Mouse (Mus musculus) spleen, adult 2 months (tissue): Measurements from ENCODE around the gene Wdr78. TPM values are rescaled to one million over a fixed set of nuclear protein-coding genes. Genes with fewer than 3 reads are reported as not detected.

Experiments used
- DNase-seq, 2 experiments: peaks; one replicate each; pipeline versions ENCODE4 v3.0.0 to v3.0.0-alpha.2; 2012 to 2021; ENCODE audit warnings: low spot score in 2 of 2, low read depth in 1 of 2
- H3K27ac ChIP-seq: fragments of 200-500 bp; 2 replicates; pipeline ENCODE4 v1.5.1; 2012; ENCODE audit warnings: low read length, inconsistent platforms; ENCODE audit not compliant: insufficient read depth
- H3K27me3 ChIP-seq: fragments of 200-500 bp; 2 replicates; pipeline ENCODE4 v1.6.1; 2012; ENCODE audit warnings: mild to moderate bottlenecking, moderate library complexity, low read length, inconsistent platforms; ENCODE audit not compliant: control insufficient read depth, insufficient read depth
- H3K36me3 ChIP-seq: fragments of 200-500 bp; 2 replicates; pipeline ENCODE4 v1.6.1; 2012; ENCODE audit warnings: mild to moderate bottlenecking, low read length, inconsistent platforms; ENCODE audit not compliant: control insufficient read depth, insufficient read depth
- H3K4me1 ChIP-seq: fragments of 200-500 bp; 2 replicates; pipeline ENCODE4 v1.6.1; 2011; ENCODE audit warnings: inconsistent platforms; ENCODE audit not compliant: control insufficient read depth, insufficient read depth, insufficient read length
- H3K4me3 ChIP-seq: fragments of 200-500 bp; 2 replicates; pipeline ENCODE4 v1.5.1; 2011; ENCODE audit warnings: mild to moderate bottlenecking, inconsistent platforms; ENCODE audit not compliant: insufficient read depth, insufficient read length; ENCODE audit errors: extremely low read depth
- CTCF ChIP-seq: fragments of 200-500 bp; IDR thresholded peaks from 2 replicates; pipeline ENCODE4 v1.5.1; 2011; ENCODE audit warnings: mild to moderate bottlenecking, inconsistent platforms; ENCODE audit not compliant: insufficient read depth, insufficient read length, insufficient replicate concordance; ENCODE audit errors: extremely low read depth
- POLR2A ChIP-seq: fragments of 200-500 bp; IDR thresholded peaks from 2 replicates; pipeline ENCODE4 v1.6.1; 2011; ENCODE audit warnings: low read depth, low read length, inconsistent platforms
- WGBS: fragments of 180-500 bp; shearing (Covaris S2); methylation state at CpG from one replicate; pipeline ENCODE4 v1.1.7; 2018; 5-methylcytosine and 5-hydroxymethylcytosine counted together
- polyA plus RNA-seq: library from polyadenylated mRNA; depleted of rRNA; stranded (reverse); fragments of >200 nt; gene quantifications from 2 replicates; pipeline ENCODE4 v1.2.3, GENCODE M21; 2012

Wdr78 gene
- polyA plus RNA-seq, 1 experiment, result 0.57 TPM

DNA sequence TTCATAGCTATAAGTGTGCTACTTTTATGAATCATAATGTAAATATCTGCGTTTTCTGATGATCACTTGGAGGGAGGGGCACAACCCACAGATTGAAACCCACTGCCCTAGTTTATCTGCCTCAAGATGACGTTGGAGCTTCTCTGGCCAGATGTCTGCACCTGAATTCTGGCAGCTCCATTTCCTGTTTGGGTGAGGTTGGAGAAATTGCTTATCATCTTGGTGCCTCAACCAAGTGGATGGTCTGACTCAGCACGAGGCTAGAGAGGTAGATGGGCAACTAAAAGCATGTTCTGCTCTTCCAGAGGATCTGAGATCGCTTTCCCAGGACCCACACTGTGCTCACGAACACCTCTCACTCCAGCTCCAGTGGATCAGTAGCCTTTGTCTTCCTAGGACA lies 49.4 kb downstream of the Wdr78 start:
- DNase-seq, result no peak
- TF ChIP-seq CTCF, result no peak
- no peak for TF ChIP-seq POLR2A
- 49% methylated on average over 5 of the region's 5 CpGs for WGBS
- H3K4me3 ChIP-seq, result no peak overlapping the region
- no peaks in the 10 kb centered on the region for H3K36me3 ChIP-seq
- H3K27me3 ChIP-seq, result no peaks in the 10 kb centered on the region
- no peak overlapping the region for H3K27ac ChIP-seq
- no peaks in the 10 kb centered on the region for H3K4me1 ChIP-seq

DNA sequence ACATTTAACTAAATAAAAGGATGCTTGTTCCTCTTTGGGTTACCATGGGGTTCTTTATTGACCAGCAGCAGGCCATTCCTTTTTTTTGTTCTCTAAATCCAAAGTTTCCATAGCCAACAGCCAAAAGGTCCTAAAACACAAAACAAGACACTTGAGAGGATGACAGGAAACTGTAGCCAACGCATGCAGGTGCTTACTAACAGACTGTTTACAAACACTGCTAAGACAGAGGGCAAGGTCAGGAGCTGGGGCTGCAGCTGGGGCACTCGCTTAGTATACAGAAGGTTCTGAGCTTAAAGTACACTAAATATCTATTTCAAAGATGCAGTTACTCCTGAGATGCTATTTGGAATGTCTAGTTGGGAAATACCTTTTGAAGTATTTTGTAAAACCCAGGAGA lies 49.9 kb downstream of the Wdr78 start:
- no peak overlapping the region for H3K4me3 ChIP-seq
- H3K4me1 ChIP-seq, result no peaks in the 10 kb centered on the region
- no peak for DNase-seq
- no peak overlapping the region for H3K27ac ChIP-seq
- no peaks in the 10 kb centered on the region for H3K27me3 ChIP-seq
- WGBS, result 73% methylated on average over 2 of the region's 2 CpGs
- TF ChIP-seq CTCF (no peak), POLR2A (no peak)
- H3K36me3 ChIP-seq, result no peaks in the 10 kb centered on the region

DNA sequence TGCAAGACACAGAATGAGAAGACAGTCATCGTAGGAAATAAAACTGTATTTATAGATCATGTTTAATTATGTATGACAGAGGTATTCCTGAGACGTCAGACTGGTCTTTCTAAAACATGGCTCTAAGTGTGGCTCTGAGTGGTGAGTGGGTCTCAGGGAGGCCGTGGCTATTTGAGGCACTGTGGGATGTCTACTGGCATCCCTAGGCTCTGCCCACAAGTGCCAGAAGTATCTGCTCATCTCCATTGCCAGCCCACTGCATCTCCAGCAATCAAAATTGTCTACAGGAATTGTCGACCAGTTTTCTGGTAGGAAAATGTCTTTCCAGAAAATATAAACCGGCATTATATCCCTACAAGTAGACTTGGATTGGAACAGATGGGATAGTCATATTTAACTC lies 57.4 kb downstream of the Wdr78 start:
- Histone ChIP-seq H3K4me3 (no peak overlapping the region), H3K27me3 (no peaks in the 10 kb centered on the region), H3K36me3 (no peaks in the 10 kb centered on the region), H3K27ac (no peak overlapping the region), H3K4me1 (no peaks in the 10 kb centered on the region)
- TF ChIP-seq POLR2A (no peak), CTCF (no peak)
- WGBS, result 89% methylated on average over 5 of the region's 5 CpGs
- DNase-seq, result no peak

DNA sequence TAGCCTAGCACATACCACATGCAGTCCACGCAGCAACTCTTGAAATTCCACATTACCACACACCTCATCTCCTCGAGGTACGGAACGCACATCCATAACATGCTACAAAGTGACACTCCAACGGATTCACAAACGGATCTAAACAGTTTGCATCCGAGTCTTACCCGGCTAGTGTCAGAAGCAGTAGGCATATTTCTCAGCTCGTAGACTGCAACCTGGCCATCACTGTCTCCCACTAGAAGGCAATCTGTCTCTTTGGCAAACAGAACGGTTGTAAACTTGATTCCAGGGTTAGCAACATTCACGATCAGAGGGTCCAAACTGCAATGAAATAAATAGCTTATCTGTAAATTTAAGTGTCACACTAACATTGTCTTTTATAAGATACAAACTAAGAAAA lies 66.3 kb downstream of the Wdr78 start:
- no peak overlapping the region for H3K4me3 ChIP-seq
- WGBS, result 93% methylated on average over 11 of the region's 11 CpGs
- H3K4me1 ChIP-seq, result no peaks in the 10 kb centered on the region
- no peak overlapping the region for H3K27ac ChIP-seq
- no peaks in the 10 kb centered on the region for H3K27me3 ChIP-seq
- no peaks in the 10 kb centered on the region for H3K36me3 ChIP-seq
- TF ChIP-seq CTCF (no peak), POLR2A (no peak)
- DNase-seq, result no peak

DNA sequence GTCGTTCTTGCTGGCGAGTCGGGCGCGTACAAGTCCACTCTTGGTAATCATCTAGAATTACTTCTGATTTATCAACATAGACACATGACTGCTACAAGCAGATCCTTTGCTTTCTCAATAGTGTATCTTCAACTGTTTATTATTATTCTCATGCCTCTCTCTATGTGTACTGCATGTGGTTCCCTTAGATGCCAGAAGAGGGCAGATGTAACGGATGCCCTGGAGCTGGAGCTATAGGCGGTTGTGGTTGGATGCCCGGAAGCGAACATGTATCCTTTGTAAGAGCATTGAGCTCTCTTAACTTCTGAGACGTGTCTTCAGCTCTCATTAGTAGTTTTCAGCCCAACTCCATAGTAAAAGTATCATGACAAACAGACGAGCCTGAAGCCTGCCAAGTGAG lies 71.4 kb downstream of the Wdr78 start:
- no peaks in the 10 kb centered on the region for H3K27me3 ChIP-seq
- H3K4me3 ChIP-seq, result no peak overlapping the region
- no peak overlapping the region for H3K27ac ChIP-seq
- no peak for DNase-seq
- 92% methylated on average over 11 of the region's 11 CpGs for WGBS
- H3K36me3 ChIP-seq, result no peaks in the 10 kb centered on the region
- no peak for TF ChIP-seq POLR2A
- no peak for TF ChIP-seq CTCF
- no peaks in the 10 kb centered on the region for H3K4me1 ChIP-seq

DNA sequence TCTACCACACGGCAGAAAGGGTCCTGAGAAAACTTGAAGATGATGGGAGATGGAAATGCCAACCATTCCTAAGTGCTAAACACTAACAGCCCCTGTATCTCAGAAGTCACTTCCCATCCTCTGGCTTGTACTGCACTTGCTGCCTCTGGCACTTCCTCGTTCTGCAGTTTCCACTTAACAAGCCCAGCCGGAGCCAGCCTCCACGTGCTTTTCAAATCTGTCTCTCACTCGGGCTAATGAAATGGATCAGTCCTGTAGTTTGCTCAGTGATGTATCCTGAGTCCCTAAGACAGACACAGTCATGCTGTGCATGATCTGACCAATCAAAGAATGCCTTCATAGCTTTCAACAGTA lies 74.5 kb downstream of the Wdr78 start:
- Histone ChIP-seq H3K36me3 (no peaks in the 10 kb centered on the region), H3K27me3 (no peaks in the 10 kb centered on the region), H3K4me3 (no peak overlapping the region), H3K27ac (no peak overlapping the region), H3K4me1 (no peaks in the 10 kb centered on the region)
- DNase-seq, result no peak
- WGBS, result 18% methylated on average over 5 of the region's 5 CpGs
- no peak for TF ChIP-seq POLR2A
- TF ChIP-seq CTCF, result no peak

DNA sequence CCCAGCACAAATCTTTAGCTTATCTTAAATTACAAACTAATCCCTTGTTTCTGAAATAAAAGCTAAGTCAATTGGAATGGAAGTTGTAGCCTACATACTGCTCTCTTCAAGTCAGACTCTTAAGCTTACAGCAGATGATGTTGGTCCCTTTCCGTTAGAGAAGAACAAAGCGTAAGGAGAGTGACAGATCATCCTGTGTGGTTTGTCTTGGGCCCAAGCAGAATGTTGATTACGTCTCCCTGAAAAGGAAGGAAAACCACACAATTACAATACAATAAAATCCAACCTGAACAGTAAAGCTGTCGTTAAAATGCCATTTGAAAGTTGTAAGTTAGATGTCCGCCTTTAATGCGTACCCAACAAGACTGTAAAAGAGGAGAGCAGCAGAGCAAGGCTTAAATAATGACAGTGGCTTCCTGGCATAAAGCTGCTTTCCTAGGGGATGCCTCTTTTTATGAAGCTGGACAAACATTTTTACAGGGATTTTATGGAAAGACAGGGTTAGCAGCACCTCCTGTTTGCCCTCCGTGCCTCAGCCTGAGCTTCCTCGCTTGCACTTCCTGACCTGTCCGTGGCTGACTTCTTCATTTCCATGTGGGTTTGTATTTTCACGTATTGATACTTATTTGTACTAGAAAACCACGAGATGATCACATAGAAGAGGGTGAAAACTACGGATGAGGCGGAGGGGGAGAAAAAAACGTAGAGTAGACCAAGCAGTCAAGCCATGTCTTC lies 75.1 kb downstream of the Wdr78 start:
- Histone ChIP-seq H3K4me3 (no peak overlapping the region), H3K4me1 (peaks cover under 1% of the 10 kb centered on the region; the same call in 1 of the 2 replicates), H3K27ac (no peak overlapping the region), H3K36me3 (no peaks in the 10 kb centered on the region), H3K27me3 (no peaks in the 10 kb centered on the region)
- no peak for TF ChIP-seq POLR2A
- TF ChIP-seq CTCF, result no peak
- peak in 1 of 2 experiments; percentile 17 for DNase-seq
- 27% methylated on average over 14 of the region's 14 CpGs for WGBS
